In genomic region chr7:77149846-77150245, GRCm38 (mm10) we compare ENCODE assay signal across 13 mouse cellular contexts.
"Had no signal": no experiment of that assay in that cellular context is flagged by ENCODE, and none has a peak within 500 bp of the region (broad histone marks: within the 10 kb centered on the region; RNA-seq: fewer than 3 reads in every experiment).

No protein-coding gene starts in this region.

- H3K4me1 ChIP-seq: liver, embryonic 13.5 days had no signal

- DNase-seq: kidney, adult 18-20 months; kidney, adult 9 months; kidney, postnatal 14 days; kidney, postnatal 4 days; liver, embryonic 13.5 days; lung, adult 2 months; lung, postnatal 14 days; lung, postnatal 4 days; midbrain, embryonic 14.5 days; thymus, adult 2 months; thymus, postnatal 14 days; thymus, postnatal 4 days had no signal

- H3K36me3 ChIP-seq: liver, embryonic 13.5 days had no signal

- H3K4me2 ChIP-seq: liver, embryonic 13.5 days; midbrain, embryonic 11.5 days had no signal

- H3K4me3 ChIP-seq: liver, embryonic 13.5 days had no signal

- H3K9ac ChIP-seq: liver, embryonic 13.5 days had no signal

- H3K27me3 ChIP-seq: liver, embryonic 13.5 days had no signal

- H3K9me3 ChIP-seq: liver, embryonic 13.5 days had no signal

- H3K27ac ChIP-seq: liver, embryonic 13.5 days had no signal
